Mouse (Mus musculus): ENCODE data around the gene Oas1d. TPM values are rescaled to one million over a fixed set of nuclear protein-coding genes. Genes with fewer than 3 reads are reported as not detected.

The Oas1d gene
- not detected in 2 replicates for polyA plus RNA-seq (2012; ENCODE audit: low replicate concordance)

GRCm38 (mm10) chr5:120914204-120914603 is at the start of gene Oas1d:
Gene Oas1d, plus strand, starts transcription at chr5:120914536.

GRCm38 (mm10) chr5:120887413-120887812 is 26.9 kb upstream of the Oas1d start, which contains the start of gene Oas1g:
Gene Oas1g, minus strand, starts transcription at chr5:120887613.

GRCm38 (mm10) chr5:120906791-120907733 is 7.3 kb upstream of the Oas1d start, which contains the start of gene Oas1a:
Gene Oas1a, minus strand, starts transcription at chr5:120907521.

Other genes with a start within 250 kb of the Oas1d start
- 290 and 657 TPM in 2 replicates for gene Dtx1, start 202.6 kb upstream of the Oas1d start, polyA plus RNA-seq (2012; ENCODE audit: low replicate concordance)
- gene Oas2, start 164.7 kb upstream of the Oas1d start, polyA plus RNA-seq (2012; ENCODE audit: low replicate concordance), result 0.76 and 1.1 TPM in 2 replicates
- 13.5 and 15.3 TPM in 2 replicates for gene Oas3, start 136.9 kb upstream of the Oas1d start, polyA plus RNA-seq (2012; ENCODE audit: low replicate concordance)
- not detected in 2 replicates for gene Oas1e, start 119.0 kb upstream of the Oas1d start, polyA plus RNA-seq (2012; ENCODE audit: low replicate concordance)
- 1.2 and 1.4 TPM in 2 replicates for gene Oas1c, start 102.0 kb upstream of the Oas1d start, polyA plus RNA-seq (2012; ENCODE audit: low replicate concordance)
- not detected in 2 replicates for gene Oas1f, start 67.2 kb upstream of the Oas1d start, polyA plus RNA-seq (2012; ENCODE audit: low replicate concordance)
- not detected in 2 replicates for gene Oas1h, start 53.1 kb upstream of the Oas1d start, polyA plus RNA-seq (2012; ENCODE audit: low replicate concordance)
- 0.57 and 0.79 TPM in 2 replicates for gene Oas1g, start 26.9 kb upstream of the Oas1d start, polyA plus RNA-seq (2012; ENCODE audit: low replicate concordance)
- gene Oas1a, start 7.0 kb upstream of the Oas1d start, polyA plus RNA-seq (2012; ENCODE audit: low replicate concordance), result 4.7 and 7.9 TPM in 2 replicates
- 0.13 TPM in 1 of 2 replicates, not detected in the other for gene Rph3a, start 95.6 kb downstream of the Oas1d start, polyA plus RNA-seq (2012; ENCODE audit: low replicate concordance)